Mouse (Mus musculus): Measurements from ENCODE around the gene Stab1.
A peak's percentile ranks its signal among the peaks of the same experiment; 100 is the strongest.

The Stab1 gene

GRCm38 (mm10) chr14:31130236-31131220 lies 37.9 kb downstream of the Stab1 start, which contains the start of gene Nt5dc2:
Gene Nt5dc2, plus strand, starts transcription at chr14:31131053.
- peak; percentile 92 for DNase-seq

GRCm38 (mm10) chr14:31129326-31130235 lies 38.9 kb downstream of the Stab1 start:
- DNase-seq: peak; percentile 14

- peak; percentile 99 for DNase-seq
Observed at GRCm38 (mm10) chr14:31128826-31129219, 39.6 kb downstream of the Stab1 start, which contains the start of gene Smim4. Gene Smim4, minus strand, starts transcription at chr14:31128956.

GRCm38 (mm10) chr14:31128101-31128825 lies 40.2 kb downstream of the Stab1 start:
- peak; percentile 64 for DNase-seq

- DNase-seq: peak; percentile 6
Observed at GRCm38 (mm10) chr14:31126826-31127225, 41.6 kb downstream of the Stab1 start.

- DNase-seq: peak; percentile 8
Observed at GRCm38 (mm10) chr14:31125106-31126075, 43.0 kb downstream of the Stab1 start.

- DNase-seq: no peak
Observed at GRCm38 (mm10) chr14:31115522-31115921, 52.9 kb downstream of the Stab1 start.

GRCm38 (mm10) chr14:31114011-31114410 lies 54.4 kb downstream of the Stab1 start:
- no peak for DNase-seq

- no peak for DNase-seq
Observed at GRCm38 (mm10) chr14:31112187-31112586, 56.3 kb downstream of the Stab1 start.

- DNase-seq: no peak
Observed at GRCm38 (mm10) chr14:31110613-31111012, 57.8 kb downstream of the Stab1 start.

GRCm38 (mm10) chr14:31105156-31105555 lies 63.3 kb downstream of the Stab1 start:
- DNase-seq: no peak

- DNase-seq: no peak
Observed at GRCm38 (mm10) chr14:31089918-31090317, 78.5 kb downstream of the Stab1 start.
